Mouse (Mus musculus) liver, embryonic 11.5 days (tissue): Measurements from ENCODE around the gene Ppp2r2c. TPM values are rescaled to one million over a fixed set of nuclear protein-coding genes. Genes with fewer than 3 reads are reported as not detected.
"Not testable (repeated sequence)": the region's sequence is repeated elsewhere in the genome, so short reads cannot be mapped to it uniquely, and the experiment has no call there.

Experiments
- ATAC-seq: fragments of 200-750 bp; cut with Nextera tagmentation; replicated peaks from 2 replicates; pipeline ENCODE4 v1.8.0; 2017; ENCODE audit warnings: moderate number of reproducible peaks, mild to moderate bottlenecking, moderate TSS enrichment, moderate library complexity; ENCODE audit not compliant: low FRiP score
- DNase-seq: peaks from one replicate; pipeline ENCODE4 v3.0.0-alpha.2; 2017; ENCODE audit warnings: low spot score
- H3K27ac ChIP-seq: fragments of 300-500 bp; sonication (generic); 2 replicates; pipeline ENCODE4 v1.5.1; 2014; ENCODE audit warnings: mild to moderate bottlenecking, low read depth, low read length, control low read depth
- H3K27me3 ChIP-seq: fragments of 300-500 bp; sonication (generic); replicated peaks from 2 replicates; pipeline ENCODE4 v1.6.1; 2014; ENCODE audit warnings: low read length, mixed read lengths; ENCODE audit not compliant: control insufficient read depth, insufficient read depth
- H3K36me3 ChIP-seq: fragments of 300-500 bp; sonication (generic); 2 replicates; pipeline ENCODE4 v1.6.1; 2014; ENCODE audit warnings: mild to moderate bottlenecking, low read length, moderate library complexity, mixed read lengths; ENCODE audit not compliant: control insufficient read depth, insufficient read depth
- H3K4me1 ChIP-seq: fragments of 300-500 bp; sonication (generic); replicated peaks from 2 replicates; pipeline ENCODE4 v1.6.1; 2014; ENCODE audit warnings: low read length, mixed read lengths; ENCODE audit not compliant: control insufficient read depth, insufficient read depth
- H3K4me2 ChIP-seq: fragments of 300-500 bp; sonication (generic); 2 replicates; pipeline ENCODE4 v1.6.1; 2014; ENCODE audit warnings: mild to moderate bottlenecking, control low read depth, moderate library complexity
- H3K4me3 ChIP-seq: fragments of 300-500 bp; sonication (generic); 2 replicates; pipeline ENCODE4 v1.5.1; 2014; ENCODE audit warnings: low read depth, low read length, control low read depth
- H3K9ac ChIP-seq: fragments of 300-500 bp; sonication (generic); 2 replicates; pipeline ENCODE4 v1.6.1; 2014; ENCODE audit warnings: low read depth, low read length, control low read depth
- H3K9me3 ChIP-seq: fragments of 300-500 bp; sonication (generic); 2 replicates; pipeline ENCODE4 v1.6.1; 2016; ENCODE audit warnings: low read length, inconsistent platforms, mixed read lengths; ENCODE audit not compliant: control insufficient read depth
- WGBS: fragments of 180-500 bp; shearing (Covaris S2); extraction: QIAGEN DNeasy Blood & Tissue Kit; methylation state at CpG from one replicate; pipeline ENCODE4 v1.1.7; 2014; 5-methylcytosine and 5-hydroxymethylcytosine counted together
- polyA plus RNA-seq: library from polyadenylated mRNA; unstranded; fragments of >200 nt; fragmentation: Nextera tagmentation; extraction: Ambion mirVana; gene quantifications from 2 replicates; pipeline ENCODE4 v1.2.1, GENCODE M21; 2014

Gene Ppp2r2c
- polyA plus RNA-seq, 1 experiment from 2014 or later: 0.33 TPM

DNA sequence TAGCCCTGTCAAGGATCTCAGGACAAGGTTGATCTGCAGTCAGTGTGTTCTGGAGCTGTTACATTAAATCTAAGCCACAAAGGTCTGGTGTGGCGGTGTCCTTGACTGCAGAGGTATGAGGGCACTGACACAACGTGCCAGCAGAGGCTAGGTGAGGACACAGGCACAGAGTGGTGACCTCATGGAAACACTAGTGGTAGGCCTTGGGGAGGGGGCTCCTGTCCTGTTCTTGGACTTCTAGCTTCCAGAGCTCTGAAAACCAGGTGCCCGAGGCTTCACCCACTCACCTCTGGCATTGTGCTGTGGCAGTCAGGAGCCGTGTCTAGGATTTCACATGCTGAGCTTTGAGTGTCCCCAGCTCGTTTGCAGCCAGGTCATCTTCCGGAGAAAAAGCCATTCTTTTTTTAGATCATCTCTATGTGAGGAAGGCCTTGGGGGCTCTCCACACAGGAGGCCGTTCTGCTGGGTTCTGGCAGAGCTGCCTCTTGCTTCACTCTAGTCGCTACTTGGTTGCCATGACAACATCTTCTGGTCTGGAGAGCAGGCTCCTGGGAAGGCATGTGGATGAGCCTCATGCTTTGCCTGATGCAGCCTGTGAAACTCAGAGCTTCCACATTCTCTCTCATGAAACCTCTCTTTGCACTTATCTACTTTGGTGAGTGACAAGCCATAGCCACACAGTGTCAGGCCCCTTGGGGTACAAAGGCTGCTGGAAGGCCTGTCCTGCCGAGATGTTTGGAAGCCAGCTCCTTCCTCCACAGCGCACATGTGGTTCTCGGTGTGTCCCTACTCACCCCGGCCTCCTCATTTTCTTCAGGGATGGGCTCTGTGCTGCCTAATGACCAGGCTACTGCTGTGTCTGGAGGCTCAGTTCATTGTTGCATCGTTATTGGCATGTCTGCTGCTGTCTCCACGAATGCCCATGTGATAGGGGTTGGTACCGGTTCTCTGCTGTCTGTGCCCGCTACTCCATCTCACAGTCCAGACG is 67.5 kb downstream of the Ppp2r2c start:
- no peak for ATAC-seq
- 72% methylated on average over 17 of the region's 17 CpGs for WGBS

DNA sequence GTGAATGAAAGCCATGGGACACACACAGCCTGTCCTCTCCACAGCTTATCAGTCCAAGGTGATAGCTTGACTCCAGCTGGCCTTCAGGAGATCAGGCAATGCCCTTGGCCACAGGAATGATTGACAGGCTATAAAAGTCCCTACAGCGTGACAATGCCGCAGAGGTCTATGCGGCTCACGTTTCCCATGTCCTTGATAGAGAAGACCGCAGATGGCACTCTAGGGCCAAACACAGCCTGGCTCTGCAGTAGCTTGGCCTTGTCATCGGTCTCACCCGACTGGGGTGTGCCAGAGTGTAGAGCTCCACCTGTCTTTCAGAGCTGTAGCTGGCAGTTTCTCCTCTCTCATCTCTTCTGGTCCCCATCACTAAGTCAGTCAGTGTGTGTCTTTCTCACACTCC is 68.2 kb downstream of the Ppp2r2c start:
- no peak for DNase-seq

More for the DNA sequence above, 67.5 kb downstream of the Ppp2r2c start:
- H3K27ac ChIP-seq: no peak overlapping the region
- no peak overlapping the region for H3K4me2 ChIP-seq
- DNase-seq: no peak
- no peak overlapping the region for H3K4me3 ChIP-seq
- H3K4me1 ChIP-seq: no peaks in the 10 kb centered on the region
- no peak overlapping the region for H3K9ac ChIP-seq
- no peaks in the 10 kb centered on the region for H3K27me3 ChIP-seq
- H3K36me3 ChIP-seq: no peaks in the 10 kb centered on the region
- H3K9me3 ChIP-seq: no peaks in the 10 kb centered on the region

DNA sequence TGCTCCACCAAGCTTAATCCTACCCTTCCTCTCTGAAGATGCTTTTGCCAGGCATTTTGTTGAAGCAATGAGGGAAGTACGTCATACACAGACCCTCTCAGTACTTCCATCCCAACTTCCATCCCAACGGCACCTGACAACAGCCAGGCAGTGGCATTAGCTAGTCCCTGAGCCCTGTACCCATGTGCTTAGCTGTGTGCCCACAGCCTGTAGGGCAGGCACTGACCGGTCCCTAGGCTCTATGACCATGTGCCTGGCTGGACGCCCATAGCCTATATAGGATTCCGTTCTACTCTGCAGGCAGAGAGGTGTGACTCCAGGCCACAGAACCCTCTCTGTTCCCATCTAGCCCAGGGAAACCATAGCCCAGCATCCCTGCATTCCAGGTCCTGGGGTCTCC is 69.7 kb downstream of the Ppp2r2c start:
- no peak overlapping the region for H3K9ac ChIP-seq
- no peaks in the 10 kb centered on the region for H3K9me3 ChIP-seq
- WGBS: 79% methylated on average over 5 of the region's 5 CpGs
- H3K27me3 ChIP-seq: no peaks in the 10 kb centered on the region
- ATAC-seq: no peak
- H3K27ac ChIP-seq: no peak overlapping the region
- H3K4me2 ChIP-seq: no peak overlapping the region
- no peaks in the 10 kb centered on the region for H3K4me1 ChIP-seq
- no peaks in the 10 kb centered on the region for H3K36me3 ChIP-seq
- no peak for DNase-seq
- H3K4me3 ChIP-seq: no peak overlapping the region

More for the DNA sequence above, 68.2 kb downstream of the Ppp2r2c start:
- no peaks in the 10 kb centered on the region for H3K36me3 ChIP-seq
- no peak overlapping the region for H3K9ac ChIP-seq
- H3K4me2 ChIP-seq: no peak overlapping the region
- H3K4me1 ChIP-seq: no peaks in the 10 kb centered on the region
- no peaks in the 10 kb centered on the region for H3K9me3 ChIP-seq
- no peak overlapping the region for H3K27ac ChIP-seq
- H3K27me3 ChIP-seq: no peaks in the 10 kb centered on the region
- no peak for ATAC-seq
- 75% methylated on average over 7 of the region's 7 CpGs for whole genome bisulfite sequencing
- no peak overlapping the region for H3K4me3 ChIP-seq

DNA sequence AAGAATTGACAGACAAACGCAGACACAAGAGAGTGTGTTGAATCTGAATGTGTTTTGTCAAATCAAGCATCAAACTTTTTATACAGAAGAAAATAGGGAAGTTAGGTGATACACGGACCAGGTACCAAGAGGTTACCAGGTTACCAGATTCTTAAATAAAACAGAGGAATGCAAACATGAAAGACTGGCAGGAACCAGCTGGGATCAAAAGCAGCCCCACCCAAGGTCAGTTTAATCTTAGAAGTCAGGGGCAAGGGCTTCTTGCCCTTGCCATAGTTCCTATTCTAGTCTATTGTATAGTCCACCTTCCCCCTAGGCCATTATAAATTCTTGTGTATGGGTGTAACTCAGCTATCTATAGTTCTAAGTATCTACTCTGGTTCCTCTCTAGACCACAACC is 70.7 kb downstream of the Ppp2r2c start:
- ATAC-seq, H3K9me3 ChIP-seq, H3K36me3 ChIP-seq, H3K27me3 ChIP-seq, H3K4me3 ChIP-seq, H3K4me2 ChIP-seq, H3K9ac ChIP-seq, H3K4me1 ChIP-seq, DNase-seq, H3K27ac ChIP-seq: not testable (repeated sequence)
- 78% methylated on average over 2 of the region's 2 CpGs for WGBS

DNA sequence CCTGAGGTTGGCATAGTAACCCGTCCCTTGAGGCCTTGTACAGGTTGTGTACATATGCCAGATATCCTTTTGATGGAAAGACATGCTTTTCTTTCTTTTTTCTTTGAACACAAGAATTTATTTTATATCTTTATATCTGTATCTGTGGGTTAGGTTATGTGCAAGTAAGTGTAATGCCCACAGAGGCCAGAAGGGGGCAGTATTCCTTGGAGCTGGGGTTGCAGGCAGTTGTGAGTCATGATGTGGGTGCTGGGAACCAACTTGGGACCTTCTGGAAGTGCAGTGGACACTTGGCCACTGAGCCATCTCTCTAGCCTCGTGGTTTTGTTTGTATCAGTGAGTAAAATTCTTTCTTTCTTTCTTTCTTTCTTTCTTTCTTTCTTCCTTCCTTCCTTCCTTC is 74.1 kb downstream of the Ppp2r2c start:
- no peak overlapping the region for H3K9ac ChIP-seq
- no peak overlapping the region for H3K4me3 ChIP-seq
- 84% methylated on average over 2 of the region's 2 CpGs for WGBS
- no peaks in the 10 kb centered on the region for H3K27me3 ChIP-seq
- no peaks in the 10 kb centered on the region for H3K36me3 ChIP-seq
- no peak overlapping the region for H3K4me2 ChIP-seq
- no peaks in the 10 kb centered on the region for H3K4me1 ChIP-seq
- no peak for DNase-seq
- no peak for ATAC-seq
- no peaks in the 10 kb centered on the region for H3K9me3 ChIP-seq
- no peak overlapping the region for H3K27ac ChIP-seq

DNA sequence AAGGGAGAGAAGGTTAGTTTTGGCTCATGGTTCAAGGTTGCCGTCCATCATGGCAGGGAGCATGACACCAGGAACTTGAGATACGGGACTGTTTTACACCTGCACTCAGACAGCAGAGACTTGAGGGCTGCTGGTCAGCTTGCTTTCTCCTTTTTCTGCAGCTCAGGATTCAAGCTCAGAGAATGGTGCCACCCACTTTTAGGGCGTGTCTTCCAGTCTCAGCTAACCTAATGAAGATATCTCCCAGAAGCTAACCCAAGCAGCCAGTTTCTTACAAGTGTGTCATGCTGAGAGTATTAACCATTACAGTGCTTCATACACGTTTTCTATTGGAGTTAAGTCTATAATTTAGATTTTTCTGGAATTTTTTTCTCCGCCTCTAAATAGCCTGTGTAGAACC is 76.2 kb downstream of the Ppp2r2c start:
- Histone ChIP-seq H3K27ac (no peak overlapping the region), H3K9ac (no peak overlapping the region), H3K4me3 (no peak overlapping the region), H3K4me2 (no peak overlapping the region), H3K36me3 (no peaks in the 10 kb centered on the region), H3K9me3 (no peaks in the 10 kb centered on the region), H3K4me1 (no peaks in the 10 kb centered on the region), H3K27me3 (no peaks in the 10 kb centered on the region)
- ATAC-seq: no peak
- DNase-seq: no peak
- WGBS: 58% methylated on average over 5 of the region's 5 CpGs

DNA sequence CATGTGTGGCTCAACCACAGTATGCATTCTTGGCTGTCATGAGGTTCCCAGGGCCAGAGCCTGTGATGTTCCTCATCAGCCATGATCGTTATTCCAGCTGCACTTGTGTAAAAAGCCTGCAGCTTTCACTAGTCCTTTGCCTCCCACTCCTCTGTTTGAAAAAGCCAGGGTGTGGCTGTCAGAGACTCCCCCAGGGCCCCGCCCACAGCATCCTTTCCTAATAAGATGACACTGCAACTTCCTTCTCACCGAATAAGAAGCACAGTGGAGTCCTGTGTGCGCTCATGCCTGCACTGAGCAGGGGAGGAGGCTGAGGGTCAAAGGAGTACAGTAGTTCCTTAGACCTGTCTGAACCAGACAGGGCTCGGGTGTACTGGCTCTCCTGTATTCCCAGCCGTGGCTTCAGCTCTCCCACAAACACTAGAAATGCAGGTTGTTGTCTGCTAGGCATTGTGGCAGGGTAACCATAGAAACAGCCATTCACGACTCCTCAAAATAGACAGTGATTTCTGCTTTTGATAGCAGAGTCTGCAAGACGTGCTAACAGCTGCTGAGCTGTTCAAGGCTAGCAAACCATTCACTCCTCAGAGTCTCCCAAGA is 76.9 kb downstream of the Ppp2r2c start:
- H3K27me3 ChIP-seq: no peaks in the 10 kb centered on the region
- no peak overlapping the region for H3K4me3 ChIP-seq
- no peak overlapping the region for H3K9ac ChIP-seq
- 49% methylated on average over 8 of the region's 8 CpGs for WGBS
- no peaks in the 10 kb centered on the region for H3K36me3 ChIP-seq
- no peak overlapping the region for H3K27ac ChIP-seq
- no peaks in the 10 kb centered on the region for H3K4me1 ChIP-seq
- ATAC-seq (no peak), DNase-seq (no peak)
- H3K9me3 ChIP-seq: no peaks in the 10 kb centered on the region
- no peak overlapping the region for H3K4me2 ChIP-seq

DNA sequence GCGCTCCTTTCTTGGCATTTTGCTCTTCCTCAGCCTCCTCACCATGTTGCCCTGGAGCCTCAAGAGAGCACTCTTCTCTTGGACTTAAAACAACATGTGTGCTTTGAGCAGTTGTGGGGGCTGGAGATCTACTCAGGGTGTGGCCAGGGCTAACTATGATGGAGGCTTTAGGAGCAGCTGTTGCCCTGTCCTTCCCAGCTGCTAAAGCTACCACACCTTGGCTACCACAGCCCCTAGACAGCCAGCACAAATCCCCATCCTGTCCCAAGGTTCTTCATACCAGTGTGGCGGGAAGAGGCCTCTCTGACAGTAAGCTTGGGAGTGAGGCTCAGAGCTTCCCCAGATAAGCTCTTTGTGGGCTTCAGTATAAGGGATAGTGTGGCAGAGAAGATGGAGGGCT is 77.4 kb downstream of the Ppp2r2c start:
- Histone ChIP-seq H3K27ac (no peak overlapping the region), H3K4me3 (no peak overlapping the region)
- 69% methylated on average over 2 of the region's 2 CpGs for WGBS

More for the DNA sequence above, 77.4 kb downstream of the Ppp2r2c start:
- ATAC-seq (no peak), DNase-seq (no peak)
- H3K9me3 ChIP-seq: no peaks in the 10 kb centered on the region
- H3K4me1 ChIP-seq: no peaks in the 10 kb centered on the region
- no peaks in the 10 kb centered on the region for H3K27me3 ChIP-seq
- H3K4me2 ChIP-seq: no peak overlapping the region
- no peaks in the 10 kb centered on the region for H3K36me3 ChIP-seq
- H3K9ac ChIP-seq: no peak overlapping the region
